Mouse (Mus musculus) CH12.LX (cell line): ENCODE measurements around the gene Incenp. TPM values are rescaled to one million over a fixed set of nuclear protein-coding genes. Genes with fewer than 3 reads are reported as not detected.

Experiments used
- DNase-seq: peaks from one replicate; pipeline ENCODE4 v3.0.0-alpha.2; 2013; ENCODE audit errors: extremely low read depth
- H3K27ac ChIP-seq: 2 replicates; pipeline ENCODE4 v1.5.1; 2012; ENCODE audit warnings: low read depth, mild to moderate bottlenecking, control low read depth, moderate library complexity; ENCODE audit not compliant: insufficient read depth
- H3K27me3 ChIP-seq: replicated peaks from 2 replicates; pipeline ENCODE3; 2012; ENCODE audit warnings: inconsistent platforms
- H3K36me3 ChIP-seq, 2 experiments: replicated peaks in 1 of 2; 2 replicates each; pipeline versions ENCODE3 to v1.6.1; 2012; ENCODE audit warnings: inconsistent platforms in 1 of 2, low read length in 1 of 2, mild to moderate bottlenecking in 1 of 2, mixed read lengths in 1 of 2, moderate library complexity in 1 of 2; ENCODE audit not compliant: control insufficient read depth in 1 of 2, insufficient read depth in 1 of 2
- H3K4me1 ChIP-seq, 2 experiments: 2 replicates each; pipeline ENCODE4 v1.6.1; 2012; ENCODE audit warnings: inconsistent platforms in 1 of 2, moderate library complexity in 1 of 2; ENCODE audit not compliant: insufficient read depth in 2 of 2, control insufficient read depth in 1 of 2
- H3K4me2 ChIP-seq: 2 replicates; pipeline ENCODE4 v1.6.1; 2012; ENCODE audit warnings: low read depth, mild to moderate bottlenecking, control low read depth; ENCODE audit not compliant: poor library complexity, insufficient read depth, severe bottlenecking
- H3K4me3 ChIP-seq, 3 experiments: fragments of 150-350 bp in 1 of 3; sonication (generic) in 1 of 3; replicated peaks in 1 of 3; 2 replicates each; pipeline versions ENCODE3 to v1.5.1; 2011 to 2012; ENCODE audit warnings: low read depth in 2 of 3, low read length in 2 of 3, mild to moderate bottlenecking in 2 of 3, moderate library complexity in 2 of 3, control low read depth in 1 of 3, improper control_type of control experiment in 1 of 3, inconsistent platforms in 1 of 3, mixed read lengths in 1 of 3; ENCODE audit not compliant: poor library complexity in 1 of 3
- H3K79me2 ChIP-seq: replicated peaks from 2 replicates; pipeline ENCODE4 v1.6.1; 2012; ENCODE audit warnings: mild to moderate bottlenecking, moderate library complexity; ENCODE audit not compliant: control insufficient read depth, poor library complexity, insufficient read depth, severe bottlenecking; ENCODE audit errors: extremely low read depth
- H3K9ac ChIP-seq: 2 replicates; pipeline ENCODE4 v1.6.1; 2012; ENCODE audit warnings: low read depth, mild to moderate bottlenecking, control low read depth, moderate library complexity; ENCODE audit not compliant: insufficient read depth
- H3K9me3 ChIP-seq: replicated peaks from 2 replicates; pipeline ENCODE3; 2012; ENCODE audit warnings: low read length, inconsistent platforms, mixed read lengths
- BHLHE40 ChIP-seq: IDR thresholded peaks from 2 replicates; pipeline ENCODE4 v1.6.1; 2011; ENCODE audit warnings: mild to moderate bottlenecking, low read depth, low read length, improper control_type of control experiment
- CHD1 ChIP-seq: IDR thresholded peaks from 2 replicates; pipeline ENCODE4 v1.6.1; 2012; ENCODE audit warnings: low read depth, low read length, improper control_type of control experiment, inconsistent platforms
- ELF1 ChIP-seq: IDR thresholded peaks from 2 replicates; pipeline ENCODE4 v1.6.1; 2014; ENCODE audit warnings: low read depth, mild to moderate bottlenecking, inconsistent platforms, low read length, improper control_type of control experiment
- ETS1 ChIP-seq: conservative IDR thresholded peaks from 2 replicates; pipeline ENCODE4 v1.6.1; 2012; ENCODE audit warnings: low read depth, mild to moderate bottlenecking, inconsistent platforms, low read length, improper control_type of control experiment, moderate library complexity
- IRF4 ChIP-seq: IDR thresholded peaks from 2 replicates; pipeline ENCODE4 v1.6.1; 2014; ENCODE audit warnings: low read depth, mild to moderate bottlenecking, inconsistent platforms, low read length, improper control_type of control experiment
- JUND ChIP-seq: conservative IDR thresholded peaks from 2 replicates; pipeline ENCODE4 v1.6.1; 2011; ENCODE audit warnings: low read depth, low read length, improper control_type of control experiment
- KAT2A ChIP-seq: IDR thresholded peaks from 2 replicates; pipeline ENCODE4 v1.6.1; 2012; ENCODE audit warnings: low read length, improper control_type of control experiment, inconsistent platforms; ENCODE audit not compliant: insufficient replicate concordance
- MAFK ChIP-seq: IDR thresholded peaks from 2 replicates; pipeline ENCODE4 v1.6.1; 2011; ENCODE audit warnings: low read length, improper control_type of control experiment; ENCODE audit not compliant: insufficient replicate concordance
- MEF2A ChIP-seq: IDR thresholded peaks from 2 replicates; pipeline ENCODE4 v1.6.1; 2014; ENCODE audit warnings: low read depth, mild to moderate bottlenecking, inconsistent platforms, low read length, improper control_type of control experiment, borderline replicate concordance
- NELFE ChIP-seq: IDR thresholded peaks from 2 replicates; pipeline ENCODE4 v1.6.1; 2011; ENCODE audit warnings: low read depth, low read length, improper control_type of control experiment
- NRF1 ChIP-seq: IDR thresholded peaks from 2 replicates; pipeline ENCODE4 v1.6.1; 2014; ENCODE audit warnings: low read depth, mild to moderate bottlenecking, inconsistent platforms, low read length, improper control_type of control experiment, moderate library complexity
- PAX5 ChIP-seq: IDR thresholded peaks from 2 replicates; pipeline ENCODE4 v1.6.1; 2012; ENCODE audit warnings: low read length, inconsistent platforms, mixed read lengths
- POLR2AphosphoS2 ChIP-seq: IDR thresholded peaks from 2 replicates; pipeline ENCODE4 v1.6.1; 2011; ENCODE audit warnings: low read depth, low read length, improper control_type of control experiment
- RAD21 ChIP-seq: IDR thresholded peaks from 2 replicates; pipeline ENCODE4 v1.6.1; 2011; ENCODE audit warnings: low read depth, mild to moderate bottlenecking, low read length, improper control_type of control experiment, moderate library complexity
- SIN3A ChIP-seq: IDR thresholded peaks from 2 replicates; pipeline ENCODE4 v1.6.1; 2012; ENCODE audit warnings: low read length, improper control_type of control experiment, inconsistent platforms
- SMC3 ChIP-seq: IDR thresholded peaks from 2 replicates; pipeline ENCODE4 v1.6.1; 2011; ENCODE audit warnings: low read depth, low read length, improper control_type of control experiment
- USF2 ChIP-seq: conservative IDR thresholded peaks from 2 replicates; pipeline ENCODE4 v1.6.1; 2011; ENCODE audit warnings: low read depth, low read length, improper control_type of control experiment
- ZNF384 ChIP-seq: IDR thresholded peaks from 2 replicates; pipeline ENCODE4 v1.6.1; 2012; ENCODE audit warnings: low read depth, low read length, improper control_type of control experiment, inconsistent platforms
- dilution Hi-C: fragments of 300-500 bp; cut with MboI; formaldehyde crosslinking; loops from 2 replicates; pipeline ENCODE4 v1.14.3; 2020; ENCODE audit warnings: low sequenced_read_pairs; ENCODE audit not compliant: extremely low pct_unique_long_range_greater_than_20kb, extremely low pct_ligation_motif_present
- in situ Hi-C: fragments of 300-500 bp; cut with MboI; formaldehyde crosslinking; loops from 3 replicates; pipeline ENCODE4 v1.14.3; 2019; ENCODE audit warnings: low sequenced_read_pairs, low pct_ligation_motif_present, low pct_unique_long_range_greater_than_20kb, mixed read lengths
- polyA plus RNA-seq: library from polyadenylated mRNA; unstranded; fragments of >175 nt; gene quantifications from 2 replicates; pipeline ENCODE4 v1.2.1, GENCODE M21; 2012; ENCODE audit warnings: low read depth; ENCODE audit not compliant: insufficient read length
- total RNA-seq, 2 experiments: library from RNA; depleted of rRNA; stranded (reverse); fragments of 300-350 nt in 1 of 2; fragments of >200 nt in 1 of 2; gene quantifications; 2 replicates each; pipeline ENCODE4 v1.2.3; 2012 to 2014

Incenp gene
- total and polyA plus RNA-seq, 3 experiments = 58.5 to 201 (median 73.4) TPM

- TF ChIP-seq PAX5 (no peak), RAD21 (no peak), MAFK (no peak), KAT2A (no peak), NELFE (no peak), USF2 (no peak), SIN3A (no peak), CHD1 (no peak), SMC3 (no peak), JUND (no peak), NRF1 (0 out of 2 replicates have a peak, but pooled peaks have one; percentile 1), ETS1 (peak; percentile 17; the same call in 1 of the 2 replicates), ZNF384 (no peak), IRF4 (no peak), BHLHE40 (no peak; the same call in 1 of the 2 replicates), ELF1 (0 out of 2 replicates have a peak, but pooled peaks have one; percentile 2)
Observed at GRCm38 (mm10) chr19:9938156-9938823, 38.9 kb upstream of the Incenp start (continued).

GRCm38 (mm10) chr19:9937428-9937827 is 38.1 kb upstream of the Incenp start:
- DNase-seq = no peak
- Histone ChIP-seq H3K4me1 (peaks cover 29 to 79% of the 10 kb centered on the region in 2 experiments), H3K27me3 (no peaks in the 10 kb centered on the region), H3K9ac (peak overlapping the region; percentile 70; the same call in 1 of the 2 replicates), H3K4me3 (peak overlapping the region in 1 of 3 experiments; percentile 52), H3K4me2 (peak overlapping the region; percentile 84), H3K27ac (peak overlapping the region; percentile 53; the same call in 1 of the 2 replicates), H3K9me3 (no peaks in the 10 kb centered on the region), H3K36me3 (no peaks in the 10 kb centered on the region), H3K79me2 (no peaks in the 10 kb centered on the region)
- in situ Hi-C loops = no loop called here
- TF ChIP-seq MEF2A = no peak
- no peak for TF ChIP-seq POLR2AphosphoS2
- no peak for TF ChIP-seq CHD1
- TF ChIP-seq MAFK = no peak
- TF ChIP-seq ETS1 = no peak
- dilution Hi-C loops = no loop called here
